Mouse (Mus musculus): ENCODE measurements around the gene Papss2. TPM values are rescaled to one million over a fixed set of nuclear protein-coding genes. Genes with fewer than 3 reads are reported as not detected.

Papss2 gene
- total RNA-seq, 4 experiments from 2014 or later, result 12.5 to 19.5 (median 15.6) TPM

- no peak for DNase-seq (ENCODE audit: low spot score)
Observed at GRCm38 (mm10) chr19:32710288-32710687, 114.7 kb downstream of the Papss2 start.

GRCm38 (mm10) chr19:32711761-32712541, 116.4 kb downstream of the Papss2 start:
- DNase-seq (ENCODE audit: low spot score), result peak; percentile 89

GRCm38 (mm10) chr19:32712588-32713042, 117.0 kb downstream of the Papss2 start:
- DNase-seq (ENCODE audit: low spot score), result peak; percentile 62

- DNase-seq (ENCODE audit: low spot score), result no peak
Observed at GRCm38 (mm10) chr19:32713471-32713870, 117.9 kb downstream of the Papss2 start.

GRCm38 (mm10) chr19:32715201-32715600, 119.6 kb downstream of the Papss2 start:
- peak; percentile 81 for DNase-seq (ENCODE audit: low spot score)

- no peak for DNase-seq (ENCODE audit: low spot score)
Observed at GRCm38 (mm10) chr19:32715681-32716080, 120.1 kb downstream of the Papss2 start.

Other genes starting within 250 kb of the Papss2 start
- gene Sgms1, start 206.1 kb upstream of the Papss2 start, total RNA-seq (2022), result 10 to 100 TPM; 48.4 to 62.8 (median 50.8) TPM
- gene Rpl9-ps6, start 129.2 kb upstream of the Papss2 start, total RNA-seq (2022), result 10 to 100 TPM; 14.3 to 25.0 (median 19.3) TPM
- 10 to 100 TPM; 13.9 to 15.8 (median 15.3) TPM for gene Minpp1, start 110.0 kb upstream of the Papss2 start, total RNA-seq (2022)
- gene Atad1, start 144.0 kb downstream of the Papss2 start, total RNA-seq (2022), result 10 to 100 TPM; 82.6 to 92.2 (median 84.8) TPM
- 10 to 100 TPM; 54.6 to 66.1 (median 59.4) TPM for gene Pten, start 161.7 kb downstream of the Papss2 start, total RNA-seq (2022)

Measured in heart, adult 8-10 months (tissue).